Mouse (Mus musculus): Measurements from ENCODE around the gene Bag3. TPM values are rescaled to one million over a fixed set of nuclear protein-coding genes. Genes with fewer than 3 reads are reported as not detected.

Gene Bag3
- polyA plus RNA-seq, 1 experiment, result 30.4 TPM

- DNase-seq (ENCODE audit: low spot score), result no peak
Measured at GRCm38 (mm10) chr7:128537676-128538075, 14.3 kb downstream of the Bag3 start.

GRCm38 (mm10) chr7:128538196-128538595 is 14.8 kb downstream of the Bag3 start:
- no peak for DNase-seq (ENCODE audit: low spot score)

DNA sequence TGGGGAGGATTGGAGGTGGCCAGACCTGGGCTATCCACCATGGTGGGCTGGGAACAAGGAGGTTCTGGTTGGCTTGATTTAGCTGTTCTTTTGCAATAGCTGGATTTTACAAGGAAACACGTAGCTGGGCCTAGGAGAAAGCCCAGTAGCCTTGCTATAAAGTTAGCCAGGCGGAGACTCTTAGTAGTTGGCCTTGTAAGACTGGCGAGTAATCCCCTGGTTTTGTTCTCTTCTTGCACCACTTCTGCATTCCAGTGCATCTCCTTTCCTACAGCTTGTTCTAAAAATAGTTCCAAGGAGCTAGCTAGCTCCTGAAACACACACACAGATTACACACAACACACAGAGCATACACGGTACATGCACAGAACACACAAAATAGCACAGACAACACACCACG is 15.4 kb downstream of the Bag3 start:
- DNase-seq (ENCODE audit: low spot score), result no peak

GRCm38 (mm10) chr7:128540111-128540510 is 16.7 kb downstream of the Bag3 start:
- no peak for DNase-seq (ENCODE audit: low spot score)

- DNase-seq (ENCODE audit: low spot score), result no peak
Measured at GRCm38 (mm10) chr7:128540734-128541133, 17.3 kb downstream of the Bag3 start.

DNA sequence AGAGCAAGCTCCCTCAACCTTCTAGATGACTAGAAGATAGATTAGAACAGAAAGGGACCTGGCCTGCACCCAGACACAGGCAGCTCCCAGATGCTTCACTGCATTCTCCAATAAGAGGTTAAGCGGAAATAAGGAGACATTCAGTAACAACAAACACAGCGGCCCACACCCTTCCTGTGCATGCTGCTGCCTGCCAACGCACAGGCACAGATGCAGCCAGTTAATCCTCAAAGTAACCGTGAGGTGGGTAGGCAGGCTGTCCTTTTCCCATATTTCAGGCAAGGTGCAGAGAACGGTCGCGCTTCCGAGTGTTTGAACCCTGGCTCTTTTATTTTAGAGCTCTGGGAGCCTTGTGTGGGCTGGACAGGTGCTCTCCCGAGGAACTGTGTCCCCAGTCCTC is 17.8 kb downstream of the Bag3 start:
- DNase-seq (ENCODE audit: low spot score), result no peak

DNA sequence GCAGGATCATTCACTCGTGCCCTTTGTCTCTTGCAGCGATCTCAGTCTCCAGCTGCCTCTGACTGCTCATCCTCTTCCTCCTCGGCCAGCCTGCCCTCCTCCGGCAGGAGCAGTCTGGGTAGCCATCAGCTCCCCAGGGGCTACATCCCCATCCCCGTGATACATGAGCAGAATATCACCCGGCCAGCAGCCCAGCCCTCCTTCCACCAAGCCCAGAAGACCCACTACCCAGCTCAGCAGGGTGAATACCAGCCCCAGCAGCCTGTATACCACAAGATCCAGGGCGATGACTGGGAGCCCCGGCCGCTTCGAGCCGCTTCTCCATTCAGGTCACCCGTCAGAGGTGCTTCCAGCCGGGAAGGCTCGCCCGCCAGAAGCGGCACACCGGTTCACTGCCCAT is 18.4 kb downstream of the Bag3 start:
- no peak for DNase-seq (ENCODE audit: low spot score)

DNA sequence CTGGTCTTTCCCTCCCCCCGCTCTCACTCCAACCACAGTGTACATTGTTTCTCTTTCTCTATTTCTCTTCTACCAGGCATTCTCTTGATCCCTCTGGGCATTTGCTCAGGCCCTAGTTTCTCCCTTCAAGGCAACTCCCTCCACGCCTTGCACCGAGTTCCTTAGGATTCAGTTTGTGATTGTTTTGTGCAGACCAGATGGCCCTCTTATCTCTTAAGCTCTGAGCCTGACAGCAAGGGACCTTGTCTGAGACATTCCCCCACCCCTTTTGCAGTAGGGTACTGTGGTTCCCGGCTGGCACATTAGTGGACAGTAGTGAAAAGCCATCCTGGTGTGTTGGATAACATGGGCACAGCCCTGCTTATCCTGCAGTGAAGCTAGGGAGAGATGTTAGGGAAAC is 19.1 kb downstream of the Bag3 start:
- DNase-seq (ENCODE audit: low spot score), result no peak

DNA sequence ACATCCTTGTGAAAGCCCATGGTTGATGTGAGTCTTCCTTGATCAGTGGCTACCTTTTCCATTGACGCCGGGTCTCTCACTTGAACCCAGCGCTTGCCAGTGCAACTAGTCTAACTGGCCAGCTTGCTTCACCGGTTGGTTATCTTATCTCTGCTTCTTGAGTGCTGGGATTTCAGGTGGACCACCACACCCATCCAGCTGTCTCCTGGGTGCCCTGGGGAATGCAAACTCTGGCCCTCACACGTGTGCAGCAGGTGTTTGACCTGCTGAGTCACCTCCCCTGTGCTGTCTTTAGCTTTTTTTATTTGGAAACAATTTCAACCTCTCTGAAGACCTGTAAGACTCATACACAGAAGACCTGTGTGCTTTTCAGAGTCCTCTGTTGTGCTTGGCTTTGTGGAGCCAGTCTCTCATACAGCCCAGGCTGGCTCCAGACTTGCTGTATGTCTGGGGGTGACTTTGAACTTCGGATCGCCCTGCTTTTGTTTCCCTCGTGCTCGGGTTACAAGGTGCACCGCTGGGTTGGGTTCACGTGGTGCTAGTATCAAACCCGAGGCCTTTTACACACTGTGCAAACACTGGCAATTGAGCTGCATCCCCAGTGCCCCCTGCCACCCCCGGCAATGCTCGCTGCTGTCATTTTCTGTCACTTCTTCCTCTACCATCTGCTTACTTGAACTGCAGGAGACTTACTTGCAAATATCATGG is 19.9 kb downstream of the Bag3 start:
- DNase-seq (ENCODE audit: low spot score), result no peak

GRCm38 (mm10) chr7:128543961-128544360 is 20.5 kb downstream of the Bag3 start:
- DNase-seq (ENCODE audit: low spot score), result no peak

GRCm38 (mm10) chr7:128544566-128545262 is 21.3 kb downstream of the Bag3 start:
- DNase-seq (ENCODE audit: low spot score), result no peak

DNA sequence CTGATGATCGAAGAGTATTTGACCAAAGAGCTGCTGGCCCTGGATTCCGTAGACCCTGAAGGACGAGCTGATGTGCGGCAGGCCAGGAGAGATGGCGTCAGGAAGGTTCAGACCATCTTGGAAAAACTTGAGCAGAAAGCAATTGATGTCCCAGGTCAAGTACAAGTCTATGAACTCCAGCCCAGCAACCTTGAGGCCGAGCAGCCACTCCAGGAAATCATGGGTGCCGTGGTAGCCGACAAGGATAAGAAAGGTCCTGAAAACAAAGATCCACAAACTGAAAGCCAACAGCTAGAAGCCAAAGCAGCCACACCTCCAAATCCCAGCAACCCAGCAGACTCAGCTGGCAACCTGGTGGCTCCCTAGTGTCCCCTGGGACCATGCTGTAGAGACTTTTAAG is 22.6 kb downstream of the Bag3 start:
- no peak for DNase-seq (ENCODE audit: low spot score)

- no peak for DNase-seq (ENCODE audit: low spot score)
Measured at GRCm38 (mm10) chr7:128549137-128549536, 25.7 kb downstream of the Bag3 start.

DNA sequence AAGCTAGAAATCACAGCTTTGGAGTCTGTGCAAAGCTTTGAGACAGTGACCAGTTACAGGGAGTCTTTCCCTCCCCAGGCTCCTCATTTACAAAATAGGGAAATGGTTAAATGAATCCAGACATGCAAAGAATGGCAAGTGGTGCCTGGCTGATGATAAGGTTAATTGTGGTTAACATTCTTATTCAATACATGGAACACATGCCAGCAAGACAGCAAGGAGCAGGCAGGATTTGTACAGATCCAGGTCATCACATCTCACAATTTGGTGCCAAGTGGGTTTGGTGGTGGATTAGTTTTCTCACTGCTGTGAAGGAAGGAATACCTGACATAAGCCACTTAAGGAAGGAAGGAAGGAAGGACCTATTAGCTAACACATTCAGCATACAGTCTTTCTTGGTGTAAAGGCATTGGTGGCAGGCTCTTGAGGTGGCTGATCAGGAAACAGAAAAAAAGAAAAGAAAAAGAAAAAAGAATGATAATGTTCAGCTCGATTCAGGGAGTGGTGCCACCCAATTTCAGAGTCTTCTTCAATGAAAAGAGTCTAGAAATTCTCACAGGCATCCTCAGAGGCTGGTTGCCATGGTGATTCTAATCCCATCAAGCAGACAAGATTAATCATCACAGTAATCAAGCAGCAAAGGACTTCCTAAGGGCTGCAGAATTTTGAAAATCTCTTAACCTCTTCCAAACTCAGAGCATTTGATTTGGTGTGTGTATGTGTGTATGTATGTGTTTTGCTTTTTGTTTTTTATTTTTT is 27.1 kb downstream of the Bag3 start:
- DNase-seq (ENCODE audit: low spot score), result no peak

DNA sequence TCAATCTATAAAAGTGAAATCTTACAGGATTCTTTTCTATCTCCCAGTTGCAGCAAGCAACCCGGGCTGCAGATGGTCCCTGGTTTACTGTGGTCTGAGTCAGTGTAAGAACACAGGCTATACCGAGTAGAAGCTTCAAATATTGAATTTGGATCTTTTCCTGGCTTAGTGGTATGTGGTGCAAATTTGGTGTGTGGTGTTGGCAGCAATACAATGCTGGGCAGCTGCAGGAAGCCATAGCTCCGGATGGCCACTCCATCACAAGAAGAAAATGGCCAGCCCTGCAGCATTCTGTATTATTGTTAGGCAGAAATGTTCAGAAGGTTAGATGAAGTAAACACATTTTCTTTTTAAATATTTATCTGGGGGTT is 27.7 kb downstream of the Bag3 start:
- no peak for DNase-seq (ENCODE audit: low spot score)

DNA sequence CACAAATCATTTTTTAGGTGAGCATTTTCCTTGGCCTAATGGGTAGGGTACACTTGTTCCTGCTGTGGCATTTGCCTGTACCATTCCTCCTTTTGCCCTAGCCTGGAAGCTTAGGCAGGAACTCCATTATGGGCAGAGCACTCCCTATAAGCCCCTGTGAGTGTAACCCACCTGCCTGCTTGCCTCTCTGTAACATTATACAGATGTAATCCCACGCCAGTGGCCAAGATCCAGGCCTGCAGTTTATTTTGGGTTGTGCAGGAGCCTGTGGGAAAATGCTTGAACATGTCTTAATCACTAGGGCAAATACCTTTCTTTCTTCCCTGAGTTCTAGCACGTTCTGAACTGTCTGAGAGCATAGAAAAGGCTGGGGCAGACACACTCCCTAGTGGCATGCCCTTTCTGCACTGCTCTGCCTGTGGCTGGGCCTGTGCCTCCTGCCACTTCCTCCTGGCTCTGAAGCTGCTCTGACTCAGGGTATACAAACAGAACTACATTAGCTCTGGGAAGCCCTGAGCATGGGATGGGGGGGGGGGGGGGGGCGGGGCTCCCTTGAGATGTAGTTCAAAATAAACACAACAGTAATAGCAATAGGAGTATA is 29.8 kb downstream of the Bag3 start:
- DNase-seq (ENCODE audit: low spot score), result no peak

DNA sequence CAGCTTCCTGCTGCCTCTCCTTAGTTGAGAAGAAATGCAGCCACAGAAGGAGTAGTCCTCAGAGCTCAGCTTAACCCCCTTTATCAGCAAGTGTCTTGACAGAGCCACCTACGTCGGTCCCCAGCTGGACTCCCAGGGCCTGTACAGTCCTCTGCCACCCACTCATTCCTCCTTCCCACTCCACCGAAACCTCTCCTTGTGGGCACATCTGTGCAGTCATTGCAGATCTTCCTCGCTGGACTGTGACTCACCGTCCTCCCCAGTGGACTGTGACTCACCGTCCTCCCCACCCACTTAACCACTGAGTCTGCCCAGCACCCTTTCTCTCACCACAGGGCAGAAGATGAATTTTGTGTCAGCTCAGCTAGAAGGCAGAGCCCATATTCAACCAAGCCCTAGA is 31.1 kb downstream of the Bag3 start:
- no peak for DNase-seq (ENCODE audit: low spot score)

- no peak for DNase-seq (ENCODE audit: low spot score)
Measured at GRCm38 (mm10) chr7:128555141-128555750, 31.8 kb downstream of the Bag3 start.

DNA sequence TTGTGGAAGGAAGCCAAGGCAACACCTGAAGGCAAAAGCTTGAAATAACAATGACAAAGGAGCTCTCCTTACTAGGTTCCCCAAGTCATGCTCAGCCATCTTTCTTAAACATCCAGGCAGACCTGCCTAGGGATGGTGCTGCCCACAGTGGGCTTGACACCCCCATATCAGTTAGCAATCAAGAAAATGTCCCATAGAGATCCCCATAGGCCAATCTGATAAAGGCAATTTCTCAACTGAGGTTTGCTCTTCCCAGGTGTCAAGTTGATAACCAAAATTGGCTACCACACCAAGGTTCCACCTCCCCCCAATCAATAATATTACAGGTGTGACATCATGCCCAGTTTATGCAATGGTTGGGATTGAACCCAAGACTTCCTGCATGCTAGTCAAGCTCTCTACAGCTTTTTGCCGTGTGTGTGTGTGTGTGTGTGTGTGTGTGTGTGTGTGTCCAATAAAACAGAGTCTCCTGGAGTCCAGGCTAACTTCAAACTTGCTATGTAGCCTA is 33.6 kb downstream of the Bag3 start:
- DNase-seq (ENCODE audit: low spot score), result no peak

- no peak for DNase-seq (ENCODE audit: low spot score)
Measured at GRCm38 (mm10) chr7:128563373-128563772, 40.0 kb downstream of the Bag3 start.

- DNase-seq (ENCODE audit: low spot score), result no peak
Measured at GRCm38 (mm10) chr7:128566311-128566710, 42.9 kb downstream of the Bag3 start.

All from urinary bladder, adult 2 months (tissue).